Mouse (Mus musculus): ENCODE data around the gene Nrcam. TPM values are rescaled to one million over a fixed set of nuclear protein-coding genes. Genes with fewer than 3 reads are reported as not detected.

Nrcam gene
- not detected for total RNA-seq (2023)

GRCm38 (mm10) chr12:44328381-44329315, at the start of gene Nrcam:
Gene Nrcam (plus strand): TSS chr12:44328885.

Other genes starting within 250 kb of the Nrcam start
- 161 TPM for gene Dnajb9, start 118.6 kb upstream of the Nrcam start, total RNA-seq (2023)
- gene Pnpla8, start 107.5 kb upstream of the Nrcam start, total RNA-seq (2023): 64.8 TPM

All from CD8-positive naive resting alpha-beta T cell, adult 57 days (primary cell).